Mouse (Mus musculus): Measurements from ENCODE around the gene Zcchc17.

Gene Zcchc17

DNA sequence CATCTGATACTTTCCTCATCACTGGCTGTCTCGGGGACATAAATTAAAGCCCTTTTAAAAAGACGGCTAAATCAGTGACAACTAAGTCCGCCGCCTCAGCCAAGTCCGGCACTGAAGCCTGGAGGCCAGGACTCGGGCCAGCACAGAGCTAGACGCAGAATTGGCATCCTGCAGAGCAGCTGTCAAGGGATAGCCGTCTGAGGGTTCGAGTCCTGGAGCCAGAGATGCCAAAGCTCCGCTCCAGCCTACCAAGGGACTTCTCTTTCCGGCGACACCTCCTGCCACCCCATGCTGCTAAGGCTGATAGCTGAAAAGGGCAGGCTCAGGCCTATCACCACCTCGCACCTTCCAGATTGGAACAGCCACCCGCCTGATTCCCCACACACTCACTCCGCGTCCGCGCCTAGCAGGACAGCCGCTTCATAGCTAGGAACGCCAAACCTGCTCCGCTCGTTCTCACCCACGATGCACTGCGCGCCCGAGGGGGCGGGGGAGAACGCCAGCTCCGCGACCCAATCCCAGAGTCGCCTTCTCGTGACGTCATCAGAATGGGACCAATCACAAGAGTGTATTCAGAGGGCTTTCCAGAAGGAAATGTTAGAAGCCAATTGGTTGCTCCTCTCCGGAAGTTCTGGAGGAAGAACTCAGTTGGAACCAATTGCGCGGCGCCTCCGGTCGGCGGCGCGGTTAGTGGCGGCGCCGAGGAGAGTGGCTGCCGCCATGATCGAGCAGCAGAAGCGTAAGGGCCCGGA, at the start of gene Zcchc17, which contains the start of gene Snrnp40:
Zcchc17 (minus strand) TSS at position 458 of the 752 bp plus-strand sequence.
Snrnp40 (plus strand) TSS at position 647 of the 752 bp plus-strand sequence.
- peak; percentile 97 for DNase-seq (ENCODE audit: low spot score)

- DNase-seq (ENCODE audit: low spot score): no peak
Observed at GRCm38 (mm10) chr4:130391265-130391664, 31.5 kb upstream of the Zcchc17 start.

DNA sequence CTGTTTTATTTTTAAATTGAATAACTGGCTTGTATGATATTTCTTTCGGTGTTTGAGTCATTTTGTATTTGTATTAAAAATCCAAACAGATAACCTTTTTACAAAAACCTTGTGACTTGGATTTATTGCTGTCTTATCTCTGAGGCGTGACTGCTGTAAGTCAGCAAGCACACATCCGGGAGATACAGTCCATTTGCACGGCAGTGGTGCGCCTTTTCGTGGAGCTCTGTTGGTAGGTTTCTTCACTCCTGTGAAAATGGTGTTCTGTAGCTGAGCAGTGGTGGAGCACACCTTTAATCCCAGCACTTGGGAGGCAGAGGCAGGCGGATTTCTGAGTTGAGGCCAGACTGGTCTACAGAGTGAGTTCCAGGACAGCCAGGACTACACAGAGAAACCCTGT, 30.2 kb upstream of the Zcchc17 start:
- DNase-seq (ENCODE audit: low spot score): no peak

GRCm38 (mm10) chr4:130389496-130389895, 29.8 kb upstream of the Zcchc17 start:
- peak; percentile 45 for DNase-seq (ENCODE audit: low spot score)

DNA sequence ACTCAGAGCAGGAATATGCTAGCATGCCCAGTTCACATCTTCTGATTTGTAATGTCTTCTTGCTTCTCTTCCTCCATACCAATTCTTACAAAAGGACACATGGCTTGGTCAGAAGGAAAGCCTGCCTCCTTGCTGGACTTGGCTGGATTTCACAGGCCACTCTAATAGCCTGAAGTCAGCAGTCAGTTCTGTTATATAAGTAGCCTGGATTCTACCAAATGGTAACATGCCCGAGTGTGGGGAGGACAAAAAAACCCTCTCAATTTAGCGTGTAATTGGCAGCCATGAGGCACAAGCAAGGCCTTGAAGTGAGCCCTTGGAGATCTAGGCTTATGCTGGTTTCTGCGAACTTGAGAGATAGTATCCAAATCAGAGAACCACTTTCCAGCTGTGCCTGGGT, 27.5 kb upstream of the Zcchc17 start:
- DNase-seq (ENCODE audit: low spot score): no peak

- no peak for DNase-seq (ENCODE audit: low spot score)
Observed at GRCm38 (mm10) chr4:130380418-130380817, 20.7 kb upstream of the Zcchc17 start.

DNA sequence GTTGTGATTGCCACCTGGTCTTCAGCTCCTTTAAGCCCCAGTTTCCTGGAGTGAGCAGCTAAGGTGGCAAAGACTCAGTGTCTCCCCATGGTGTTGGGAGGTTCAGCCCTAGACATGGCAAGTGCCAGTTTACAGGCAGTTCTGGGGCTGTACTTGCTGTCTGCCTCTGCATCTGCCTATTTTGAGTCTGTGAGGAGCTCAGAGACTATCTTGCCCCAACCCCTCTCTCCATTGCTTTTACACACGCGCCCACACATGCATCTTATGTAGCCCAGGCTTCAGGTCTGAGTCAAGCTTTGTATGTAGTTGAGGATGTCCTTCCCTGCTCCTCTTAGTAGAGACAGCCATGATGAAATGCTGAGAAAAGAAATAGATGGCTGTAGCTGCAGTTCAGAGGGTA, 19.4 kb upstream of the Zcchc17 start:
- no peak for DNase-seq (ENCODE audit: low spot score)

- no peak for DNase-seq (ENCODE audit: low spot score)
Observed at GRCm38 (mm10) chr4:130377500-130377899, 17.8 kb upstream of the Zcchc17 start.

DNA sequence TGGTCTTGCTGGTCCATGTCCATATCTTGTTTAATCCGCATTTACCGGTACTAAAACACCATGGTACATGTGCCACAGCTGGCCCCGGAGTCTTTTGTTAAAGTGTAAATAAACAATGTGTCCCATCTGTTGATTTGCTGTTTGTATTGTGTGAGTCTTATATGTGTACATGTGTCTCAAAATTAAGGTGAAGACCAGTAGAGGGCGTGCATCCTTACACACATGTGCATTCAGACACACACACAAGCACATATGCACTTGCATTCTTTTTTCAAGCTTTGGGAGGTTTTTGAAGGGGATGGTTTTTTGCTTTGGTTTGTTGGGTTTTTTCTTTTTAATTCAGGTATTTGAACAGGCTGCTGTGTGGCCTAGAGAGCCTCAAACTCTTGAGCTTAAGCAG, 16.9 kb upstream of the Zcchc17 start:
- DNase-seq (ENCODE audit: low spot score): no peak

DNA sequence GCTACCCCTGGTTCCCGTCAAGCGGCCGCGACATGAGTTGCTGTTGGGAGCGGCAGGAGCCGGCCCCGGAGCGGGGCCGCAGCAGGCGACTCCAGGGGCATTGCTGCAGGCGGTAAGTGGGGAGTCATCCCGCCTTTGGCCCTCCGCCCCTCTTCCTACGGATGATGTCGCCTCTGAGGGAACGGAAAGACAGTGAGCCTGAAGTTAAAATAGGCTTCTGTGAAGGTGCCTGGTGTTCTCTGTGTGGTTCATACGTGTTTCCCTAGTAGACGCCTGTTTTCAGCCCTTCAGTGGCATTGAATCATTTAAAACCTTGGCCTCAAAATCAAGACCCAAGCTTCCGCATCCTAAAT, 471 bp upstream of the Zcchc17 start:
- no peak for DNase-seq (ENCODE audit: low spot score)

GRCm38 (mm10) chr4:130357946-130358345, 1.8 kb downstream of the Zcchc17 start:
- no peak for DNase-seq (ENCODE audit: low spot score)

- no peak for DNase-seq (ENCODE audit: low spot score)
Observed at GRCm38 (mm10) chr4:130352588-130352987, 7.2 kb downstream of the Zcchc17 start.

DNA sequence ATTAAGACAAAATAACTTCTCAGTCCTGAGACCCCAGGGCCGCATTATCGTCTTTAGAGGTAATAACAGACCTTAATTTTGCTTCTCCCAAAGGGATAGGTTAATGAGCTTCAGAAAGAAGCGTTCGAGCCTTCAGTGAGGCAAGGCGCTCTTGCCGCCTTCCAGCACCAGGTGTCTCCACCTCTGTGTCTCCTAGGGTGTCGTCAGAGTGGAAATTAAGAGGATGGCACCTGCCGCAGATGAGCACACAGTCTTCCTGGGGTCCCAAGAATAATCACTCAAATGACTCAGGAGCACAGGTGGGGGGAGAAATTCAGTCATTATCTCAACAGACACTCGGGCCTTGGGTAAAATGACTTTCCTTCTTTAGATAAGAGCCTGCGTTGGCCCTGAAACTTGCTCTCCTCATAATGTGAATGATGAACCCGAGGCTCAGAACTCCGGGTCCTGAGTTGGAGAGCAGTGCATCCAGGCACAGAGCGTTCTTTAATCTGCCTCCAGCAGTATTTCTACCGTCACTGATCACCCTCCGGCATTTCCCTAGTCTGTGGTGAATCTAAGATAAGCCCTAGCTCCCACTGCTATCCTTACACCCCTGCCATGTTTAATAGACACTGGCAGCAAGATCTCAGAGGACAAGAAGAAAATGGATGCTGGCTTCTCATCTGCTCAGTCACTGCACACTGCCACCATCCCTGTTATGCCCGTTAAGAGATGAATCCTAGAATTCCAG, 8.9 kb downstream of the Zcchc17 start:
- no peak for DNase-seq (ENCODE audit: low spot score)

GRCm38 (mm10) chr4:130349666-130350065, 10.1 kb downstream of the Zcchc17 start:
- no peak for DNase-seq (ENCODE audit: low spot score)

GRCm38 (mm10) chr4:130341691-130342090, 18.1 kb downstream of the Zcchc17 start:
- DNase-seq (ENCODE audit: low spot score): no peak

GRCm38 (mm10) chr4:130335867-130336266, 23.9 kb downstream of the Zcchc17 start:
- DNase-seq (ENCODE audit: low spot score): no peak

- DNase-seq (ENCODE audit: low spot score): no peak
Observed at GRCm38 (mm10) chr4:130327366-130327765, 32.4 kb downstream of the Zcchc17 start.

DNA sequence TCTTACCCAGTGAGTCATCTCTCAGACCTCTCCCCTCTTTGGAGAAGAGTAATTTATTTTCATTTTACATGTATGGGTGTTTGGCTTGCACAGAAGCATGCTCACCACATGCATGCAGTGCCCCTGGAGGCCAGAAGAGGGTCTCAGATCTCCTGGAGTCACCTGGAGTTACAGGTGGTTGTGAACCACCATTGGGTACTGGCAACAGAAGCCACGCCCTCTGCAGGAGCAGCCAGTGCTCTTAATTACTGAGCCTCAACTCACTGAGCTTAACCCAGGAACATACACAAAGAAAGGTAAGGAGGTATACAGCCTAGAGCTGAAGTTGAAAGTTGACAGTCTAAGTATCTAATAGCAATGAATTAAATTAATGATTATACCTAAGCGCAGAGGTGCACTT, 34.3 kb downstream of the Zcchc17 start:
- DNase-seq (ENCODE audit: low spot score): no peak

GRCm38 (mm10) chr4:130323607-130324006, 36.1 kb downstream of the Zcchc17 start:
- DNase-seq (ENCODE audit: low spot score): no peak

GRCm38 (mm10) chr4:130323165-130323564, 36.6 kb downstream of the Zcchc17 start:
- DNase-seq (ENCODE audit: low spot score): no peak

- no peak for DNase-seq (ENCODE audit: low spot score)
Observed at GRCm38 (mm10) chr4:130322567-130322966, 37.2 kb downstream of the Zcchc17 start.

- DNase-seq (ENCODE audit: low spot score): no peak
Observed at GRCm38 (mm10) chr4:130321640-130322039, 38.1 kb downstream of the Zcchc17 start.

DNA sequence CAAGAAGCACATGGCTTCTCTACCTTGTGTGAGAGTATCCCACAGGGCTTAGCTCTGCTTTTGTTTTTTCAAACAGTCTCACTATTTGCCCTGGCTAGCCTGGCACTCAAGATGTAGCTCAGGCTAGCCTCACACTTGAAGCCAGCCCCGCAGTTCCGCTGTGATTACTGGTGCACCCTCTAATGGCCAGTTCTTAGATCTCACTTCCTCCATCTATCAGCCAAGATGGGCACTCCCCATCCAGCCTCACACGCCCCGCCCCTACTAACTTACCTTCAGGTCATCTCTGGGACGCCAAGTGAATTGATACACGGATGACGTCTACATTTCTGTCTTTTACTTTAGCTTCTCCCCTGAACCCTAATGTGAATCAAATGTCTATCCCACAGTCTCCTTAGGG, 40.2 kb downstream of the Zcchc17 start:
- no peak for DNase-seq (ENCODE audit: low spot score)

DNA sequence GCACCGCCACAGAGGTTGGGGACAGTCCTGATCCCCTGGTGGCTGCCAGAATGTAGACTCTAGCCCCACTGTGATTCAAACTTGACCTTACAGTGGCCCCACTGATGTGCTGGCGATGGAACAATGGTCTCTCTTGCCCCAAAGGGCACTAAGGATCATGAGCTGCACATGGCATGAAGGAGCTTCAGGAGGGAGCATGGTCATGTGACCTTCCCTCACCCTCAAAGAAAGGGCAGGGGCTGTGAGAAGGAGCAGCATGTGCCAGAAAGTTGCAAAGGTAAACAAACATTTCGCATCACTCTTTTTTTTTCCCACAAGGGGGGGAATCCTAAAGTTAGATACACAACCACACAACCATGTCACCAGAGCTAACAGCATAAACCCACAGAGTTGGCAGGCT, 41.6 kb downstream of the Zcchc17 start:
- DNase-seq (ENCODE audit: low spot score): no peak
